Mouse (Mus musculus) layer of hippocampus, adult 8-10 months (tissue): ENCODE data around the gene Krba1. TPM values are rescaled to one million over a fixed set of nuclear protein-coding genes. Genes with fewer than 3 reads are reported as not detected.

ENCODE experiments used
- DNase-seq, 2 experiments: peaks; one replicate each; pipeline ENCODE4 v3.0.0; 2022; ENCODE audit warnings: low spot score in 2 of 2
- total RNA-seq, 4 experiments: library from RNA; stranded (reverse); gene quantifications; 2 replicates each; pipeline ENCODE4 v1.2.4; 2022

Krba1 gene
- total RNA-seq, result 10 to 100 TPM; 36.8 to 51.8 (median 42.4) TPM

- DNase-seq, result peak; percentile 72 to 77
Measured at GRCm38 (mm10) chr6:48395105-48396007, at the start of gene Krba1. Krba1 (plus strand) TSS chr6:48395586.

- DNase-seq, result no peak
Measured at GRCm38 (mm10) chr6:48358897-48359296, 36.5 kb upstream of the Krba1 start.

DNA sequence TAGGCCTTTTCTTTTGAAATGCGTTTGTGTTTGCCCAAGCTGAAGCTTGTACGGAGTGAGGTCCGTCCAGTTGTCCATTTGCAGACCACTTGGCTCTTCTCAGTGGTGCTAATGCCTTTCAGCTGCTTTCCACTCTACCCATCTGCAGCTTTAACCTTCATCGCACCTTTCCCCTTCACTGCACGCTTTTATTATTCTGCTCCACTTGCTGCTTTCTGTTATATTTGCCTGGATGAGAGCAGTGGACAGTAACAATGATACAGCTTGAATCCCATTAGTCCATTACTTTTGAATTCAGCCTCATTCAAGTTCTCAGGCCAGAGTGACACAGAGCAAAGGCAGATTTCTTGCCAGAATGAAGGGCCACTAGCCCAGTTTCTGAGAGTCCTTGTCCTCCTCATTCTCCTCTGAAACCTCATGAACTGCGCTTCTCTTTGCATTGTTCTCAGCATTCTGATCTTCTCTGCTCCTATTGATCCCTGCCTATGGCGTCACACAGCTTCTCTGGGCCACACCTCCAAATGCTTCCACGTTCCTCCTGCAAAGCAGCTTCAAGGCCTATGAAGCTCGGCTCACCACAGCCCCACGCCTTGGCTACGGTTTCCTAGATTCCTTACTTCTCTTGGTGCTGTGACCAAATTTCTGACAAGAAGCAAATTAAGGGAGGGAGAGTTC, 28.9 kb upstream of the Krba1 start:
- no peak for DNase-seq

DNA sequence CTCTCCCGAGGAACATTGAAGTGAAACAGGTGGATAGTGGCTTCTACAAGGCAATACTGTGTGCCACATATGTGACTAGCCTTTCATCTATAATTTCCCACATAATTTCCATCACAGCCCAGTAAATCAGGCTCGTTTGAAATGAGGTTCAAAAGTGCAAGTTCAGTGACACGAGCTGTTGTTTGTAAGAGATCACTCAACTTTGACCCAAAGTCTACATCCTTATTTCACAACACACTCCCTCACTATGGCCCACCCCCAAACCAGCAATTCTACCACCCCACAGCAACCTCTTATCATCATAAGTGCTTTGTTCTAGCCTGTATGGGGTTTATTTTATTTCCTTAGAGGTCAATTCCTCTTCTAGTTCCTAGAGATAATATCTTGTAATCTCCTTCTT, 7.2 kb upstream of the Krba1 start:
- DNase-seq, result no peak

DNA sequence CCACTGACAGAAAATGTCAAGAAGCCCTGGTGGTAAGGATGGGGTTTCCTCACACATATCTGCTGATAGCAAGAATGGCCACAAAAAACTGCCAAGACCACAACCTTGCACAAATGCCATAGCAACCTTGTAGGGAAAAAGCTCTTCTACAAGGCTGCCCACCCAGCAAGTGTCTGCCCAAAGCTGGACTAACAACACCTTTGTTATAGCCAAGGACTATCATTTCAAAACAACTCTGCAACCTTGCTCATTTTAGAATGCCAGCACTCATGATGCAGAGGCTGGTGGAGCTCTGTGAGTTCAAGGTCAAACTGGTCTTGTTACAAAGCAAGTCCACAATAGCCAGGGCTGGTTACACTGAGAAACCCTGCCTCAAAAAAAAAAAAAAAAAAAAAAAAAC, 1.6 kb upstream of the Krba1 start:
- DNase-seq, result no peak

DNA sequence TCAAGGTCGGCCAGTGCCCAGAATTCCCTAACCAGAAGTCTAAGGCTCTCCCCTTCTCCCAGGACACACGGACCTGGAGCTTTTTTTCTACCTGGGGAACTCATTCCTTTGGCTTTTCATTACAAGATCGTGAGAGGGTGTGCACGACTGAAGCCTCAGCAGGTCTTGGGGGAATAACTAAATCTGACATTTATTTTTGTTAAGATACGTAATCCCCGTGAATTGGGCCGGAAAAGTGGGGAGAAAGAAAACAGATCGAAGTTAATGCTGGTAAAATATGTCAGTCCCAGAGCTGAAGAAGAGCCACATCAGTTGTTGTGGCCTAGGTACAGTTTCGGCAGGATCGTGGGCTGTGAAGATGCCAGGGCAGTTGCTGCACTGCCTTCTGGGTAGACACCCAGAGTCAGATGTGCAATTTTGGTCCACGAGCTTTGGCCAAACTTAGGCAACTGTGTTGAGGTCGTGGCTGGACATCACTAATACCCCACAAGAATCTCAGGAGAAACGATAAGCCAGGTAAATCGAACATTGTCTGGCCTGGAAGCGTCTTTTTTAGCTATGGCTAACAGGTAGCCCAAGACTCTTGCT, 716 bp downstream of the Krba1 start:
- DNase-seq, result peak in 1 of 2 experiments; percentile 5

- no peak for DNase-seq
Measured at GRCm38 (mm10) chr6:48396686-48397085, 1.3 kb downstream of the Krba1 start.

DNA sequence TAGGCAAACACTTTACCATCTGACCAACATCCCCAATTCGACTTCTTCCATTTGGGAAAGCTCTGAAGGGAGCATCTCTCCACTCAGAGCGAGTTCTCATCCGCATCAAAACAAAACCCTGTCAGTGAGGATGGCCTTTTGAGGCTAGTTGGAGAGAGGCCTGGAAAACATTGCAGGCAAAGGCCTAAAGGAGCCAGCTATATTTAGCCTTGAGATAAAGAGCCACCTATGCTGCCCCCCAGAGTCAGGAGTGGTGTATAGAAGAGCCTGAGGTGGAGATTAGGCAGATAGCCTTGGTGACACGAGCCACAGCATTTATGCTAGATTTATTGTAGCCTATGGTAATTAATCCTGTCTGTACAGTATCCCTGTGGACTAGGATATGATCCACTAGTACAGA, 1.9 kb downstream of the Krba1 start:
- peak in 1 of 2 experiments; percentile 29 for DNase-seq

DNA sequence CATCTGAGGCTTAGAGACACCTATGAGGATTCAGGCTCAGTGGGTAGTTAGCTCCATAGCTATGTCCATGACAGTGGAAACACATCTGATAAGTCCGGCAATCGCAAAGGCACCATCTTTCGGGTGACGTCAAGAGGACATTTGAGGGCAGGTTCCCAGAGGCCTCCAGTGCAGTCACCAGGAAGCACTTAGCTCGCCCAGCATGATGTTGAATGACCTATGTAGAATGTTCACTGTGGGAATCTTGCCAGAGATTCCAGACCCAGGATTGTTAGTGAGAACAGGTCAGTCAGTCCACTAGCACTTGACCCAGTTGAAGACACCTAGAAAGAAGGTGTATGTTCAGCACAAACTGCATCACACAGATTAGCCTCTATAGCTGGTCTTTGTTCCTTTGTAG, 4.5 kb downstream of the Krba1 start:
- DNase-seq, result no peak

DNA sequence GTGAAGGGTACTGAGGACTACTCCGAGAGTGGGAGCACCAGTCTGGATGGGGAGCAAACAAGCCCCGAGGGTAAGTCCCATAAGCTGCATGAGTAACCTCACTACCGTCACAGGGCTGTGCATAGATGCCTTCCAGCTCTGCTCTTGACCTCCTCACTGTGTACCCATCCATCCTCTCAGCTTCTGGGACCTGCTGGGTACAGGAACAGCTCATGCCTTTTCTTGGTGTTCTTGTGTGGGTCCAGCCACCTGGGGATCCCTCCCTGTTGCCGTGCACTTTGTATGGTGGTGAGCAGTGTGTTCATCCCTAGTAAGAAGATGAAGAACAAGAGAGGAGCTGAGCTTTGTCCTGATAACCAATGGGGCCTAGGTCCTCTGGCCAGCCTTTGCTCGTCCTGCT, 8.7 kb downstream of the Krba1 start:
- no peak for DNase-seq

DNA sequence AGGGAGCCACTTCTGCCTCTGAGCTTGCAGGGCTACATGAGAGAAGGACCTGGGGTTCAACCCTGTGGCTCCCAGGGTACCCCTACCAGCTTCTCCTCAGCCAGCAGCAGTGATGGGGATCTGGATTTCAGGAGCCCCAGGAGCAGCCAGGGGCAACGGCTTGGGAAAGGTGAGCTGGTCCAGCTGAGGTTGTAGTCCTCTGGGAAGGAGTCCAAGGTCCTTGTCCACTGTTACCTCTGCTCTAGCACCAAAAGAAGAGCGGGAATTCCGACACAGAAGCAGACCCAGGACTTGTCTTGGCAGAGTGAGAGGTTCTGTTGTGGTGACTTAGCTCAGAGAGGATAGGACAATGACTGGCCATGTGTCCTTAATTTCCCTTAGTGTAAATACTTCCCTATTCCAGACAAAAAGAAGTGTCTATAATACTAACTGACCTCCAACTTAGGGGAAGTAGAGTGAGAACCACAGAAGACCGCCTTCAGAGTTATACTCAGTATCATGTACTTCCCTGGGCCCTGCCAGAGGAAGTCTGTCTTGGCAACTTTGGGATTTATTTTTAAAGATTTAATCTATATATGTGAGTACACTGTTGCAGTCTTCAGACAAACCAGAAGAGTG, 14.4 kb downstream of the Krba1 start:
- peak in 1 of 2 experiments; percentile 0 for DNase-seq

GRCm38 (mm10) chr6:48410551-48410950, 15.2 kb downstream of the Krba1 start:
- no peak for DNase-seq

DNA sequence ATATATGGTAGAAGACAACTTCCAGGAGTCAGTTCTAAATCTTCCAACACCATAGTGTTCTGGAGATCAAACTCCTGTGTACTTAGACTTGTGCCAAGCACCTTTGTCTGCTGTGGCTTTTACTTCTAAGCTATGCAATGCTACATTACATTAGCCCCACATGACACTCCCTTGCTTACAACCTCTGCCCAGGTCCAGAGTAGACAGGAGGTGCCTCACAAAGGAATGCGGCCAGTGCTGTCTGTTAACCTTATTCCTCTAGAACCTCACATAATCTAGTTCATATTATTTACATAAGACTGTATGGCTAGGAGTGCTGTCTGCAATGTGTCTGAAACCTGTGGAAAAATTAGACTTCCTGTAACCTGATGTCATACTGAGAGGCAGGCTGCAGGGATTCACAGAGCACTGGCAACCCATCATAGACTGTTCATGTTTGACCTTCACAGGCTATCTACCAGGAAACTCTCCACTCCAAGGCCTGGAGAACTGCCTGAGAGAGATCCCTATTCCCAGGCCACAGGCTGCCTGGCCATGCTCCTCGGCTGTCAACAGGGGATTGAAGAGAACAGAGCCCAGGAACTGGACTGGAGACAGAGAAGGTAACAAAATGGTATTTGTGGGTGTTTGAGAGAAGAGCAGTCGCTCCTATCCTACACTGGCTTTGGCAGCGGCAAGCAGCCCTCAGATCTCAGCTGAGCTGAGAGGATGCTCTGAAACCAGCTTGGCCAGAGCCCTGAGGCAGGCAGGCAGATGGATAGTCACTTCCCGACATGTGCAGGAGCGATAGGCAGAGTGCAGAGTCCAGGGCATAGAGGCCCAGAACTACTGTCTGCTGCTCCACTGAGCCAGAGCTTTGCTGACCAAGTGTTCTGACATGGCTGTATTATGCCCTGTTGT, 16.1 kb downstream of the Krba1 start:
- no peak for DNase-seq

DNA sequence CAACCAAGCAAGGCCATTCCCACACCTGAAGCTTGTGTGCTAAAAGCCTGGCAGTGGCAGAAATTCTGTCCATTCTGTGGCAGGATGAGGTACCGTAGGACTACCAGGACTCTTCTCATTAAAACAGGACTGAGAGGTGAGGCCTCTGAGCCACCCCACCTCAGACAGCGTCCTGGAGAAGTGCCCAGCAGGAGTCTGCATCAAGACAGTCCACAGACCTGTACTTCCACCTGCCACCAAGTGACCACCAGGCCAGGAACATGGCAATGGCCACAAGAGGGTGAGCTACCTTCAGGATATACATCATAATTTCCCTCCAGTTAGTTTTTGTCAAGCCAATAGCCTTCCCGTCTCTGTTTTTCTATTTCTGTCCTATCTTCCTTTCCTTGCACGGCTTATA, 16.8 kb downstream of the Krba1 start:
- no peak for DNase-seq

- DNase-seq, result no peak
Measured at GRCm38 (mm10) chr6:48412662-48413061, 17.3 kb downstream of the Krba1 start.

DNA sequence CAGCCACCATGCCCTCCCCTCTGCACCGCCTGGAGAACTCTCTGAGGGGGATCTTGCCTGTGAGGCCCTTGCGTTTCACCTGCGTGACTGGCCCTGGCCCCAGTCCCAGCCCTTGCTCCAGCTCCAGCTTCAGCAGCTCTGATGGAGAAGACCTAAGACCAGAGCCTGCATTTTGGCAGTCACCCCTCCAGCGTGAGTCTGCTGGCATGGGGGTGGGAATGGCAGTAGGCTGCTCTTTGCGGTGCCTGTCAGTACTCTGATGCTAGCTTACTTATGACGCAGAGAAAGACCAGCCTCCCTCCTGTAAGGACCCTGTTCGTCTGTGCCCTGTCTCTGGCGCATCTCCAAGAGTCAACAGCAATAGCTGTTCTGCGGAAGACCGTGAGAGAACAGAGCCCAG, 17.7 kb downstream of the Krba1 start:
- no peak for DNase-seq

DNA sequence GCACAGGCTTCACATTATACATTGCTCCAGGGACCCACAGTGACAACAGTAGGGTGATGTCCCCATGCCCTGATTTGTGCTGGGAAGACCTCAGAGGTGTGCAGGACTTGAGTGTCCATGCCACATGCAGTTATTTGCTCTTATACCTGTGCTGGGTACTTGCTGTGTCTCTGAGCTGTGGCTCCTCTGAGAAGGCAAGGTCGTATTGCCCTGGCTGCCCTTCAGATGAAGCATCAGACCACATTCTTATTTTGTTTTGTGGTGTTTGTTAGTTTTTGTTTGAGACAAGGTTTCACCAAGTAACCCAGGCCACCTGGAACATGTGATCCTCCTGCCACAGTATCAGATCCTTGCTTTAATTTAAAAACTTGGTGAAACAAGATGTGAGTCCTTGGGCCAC, 19.5 kb downstream of the Krba1 start:
- DNase-seq, result no peak

- no peak for DNase-seq
Measured at GRCm38 (mm10) chr6:48415636-48416035, 20.2 kb downstream of the Krba1 start.

DNA sequence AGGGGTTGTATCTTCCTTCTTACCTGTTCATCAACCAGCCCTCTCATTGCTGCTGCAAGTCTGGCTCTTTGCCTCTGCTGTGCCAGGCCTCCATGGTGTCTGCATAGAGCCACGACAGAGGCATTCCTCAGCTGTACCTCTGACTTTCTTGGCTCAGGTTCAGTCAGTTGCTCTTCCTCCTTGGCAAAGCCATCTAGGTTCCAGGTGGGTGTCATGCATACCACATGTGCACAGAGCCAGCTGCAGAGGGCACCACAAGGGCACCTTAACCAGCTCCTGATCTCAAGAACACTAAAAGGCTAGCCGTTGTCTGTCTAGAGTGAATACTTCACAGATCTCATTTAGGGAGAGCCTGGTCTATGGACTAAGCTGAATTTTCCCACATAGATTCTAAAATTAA, 21.1 kb downstream of the Krba1 start:
- no peak for DNase-seq

- DNase-seq, result no peak
Measured at GRCm38 (mm10) chr6:48420647-48421046, 25.3 kb downstream of the Krba1 start.

- DNase-seq, result no peak
Measured at GRCm38 (mm10) chr6:48423336-48423735, 27.9 kb downstream of the Krba1 start.
